Comparison of ENCODE assay signal across 8 mouse cellular contexts in the genomic region with DNA sequence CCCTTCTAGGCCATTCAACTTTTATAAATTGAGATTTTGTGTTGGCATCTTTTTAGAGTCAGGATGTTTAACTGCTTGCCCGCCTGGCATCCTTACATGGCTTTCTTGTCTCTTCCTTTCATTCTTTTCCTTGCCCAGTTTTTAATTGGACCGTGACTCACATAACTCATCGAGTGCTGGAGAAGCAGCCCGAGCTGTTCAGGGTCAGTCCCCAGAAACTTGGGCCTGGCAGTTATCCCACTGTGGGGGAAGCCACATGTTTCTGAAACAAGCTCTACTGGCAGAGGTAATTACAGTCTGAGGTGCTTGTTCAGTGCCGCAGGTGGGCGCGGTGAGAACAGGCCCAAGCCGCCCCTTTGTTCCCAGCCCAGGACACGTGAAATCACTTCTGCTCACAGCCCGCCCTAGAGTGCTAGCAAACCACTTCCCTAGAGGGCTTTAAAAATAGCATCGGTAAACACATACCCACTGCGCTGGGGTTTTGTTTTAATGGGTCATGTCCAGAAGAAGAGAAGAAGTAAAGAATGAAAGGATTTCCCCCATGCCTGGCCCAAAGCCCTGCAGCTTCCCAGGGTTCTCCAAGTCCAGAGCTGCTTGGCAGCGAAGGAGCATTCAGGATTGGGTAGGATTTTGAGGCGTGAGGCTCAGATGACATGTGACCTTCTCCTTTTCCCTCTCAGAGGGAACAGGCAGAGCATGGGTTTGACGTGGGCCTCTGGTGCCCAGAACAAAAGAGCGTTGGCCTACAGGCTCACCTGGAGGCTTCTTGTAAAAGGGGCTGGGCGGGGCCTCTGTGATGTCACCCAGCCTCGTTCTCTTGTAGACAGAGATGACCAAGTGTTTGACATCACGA. TPM values are rescaled to one million over a fixed set of nuclear protein-coding genes. Genes with fewer than 3 reads are reported as not detected.
A peak's percentile ranks its signal among the peaks of the same experiment; 100 is the strongest.
DNase-seq lines count a peak whose midpoint lies in the region; ATAC-seq and TF ChIP-seq lines count a peak whose summit lies in the region.

No protein-coding gene starts in this region.

- no peak overlapping the region for H3K4me2 ChIP-seq in embryonic facial prominence, embryonic 13.5 days

- DNase-seq in 3T3-L1 (ENCODE audit: low read depth, low spot score) (peak; percentile 73), adipocyte (ENCODE audit: low spot score) (peak; percentile 37)
- DNase-seq in heart, adult 9 months (ENCODE audit: low spot score in 2 of 2) = peak; percentile 69 to 77
- peak; percentile 51 for DNase-seq in kidney, postnatal 10 days
- peak; percentile 75 for DNase-seq in lung, adult 2 months
- peak; percentile 77 for DNase-seq in ovary, adult 18-20 months (ENCODE audit: low spot score)
- peak; percentile 32 to 65 for DNase-seq in urinary bladder, postnatal 4 days (ENCODE audit: low spot score in 2 of 2)

- peak; percentile 77 for ATAC-seq in embryonic facial prominence, embryonic 13.5 days (ENCODE audit: insufficient number of reproducible peaks, insufficient read depth, low FRiP score, low TSS enrichment, low read depth)

- 68% methylated on average over 19 of the region's 19 CpGs for WGBS in embryonic facial prominence, embryonic 13.5 days
- WGBS in lung, adult 2 months = 12% methylated on average over 19 of the region's 19 CpGs

- H3K27me3 ChIP-seq in embryonic facial prominence, embryonic 13.5 days = no peaks in the 10 kb centered on the region

- no peak for TF ChIP-seq POLR2A in lung, adult 2 months (IDR thresholded peaks at IDR 0.05; ENCODE audit: borderline replicate concordance, extremely low read depth, low read depth, low read length)

- H3K36me3 ChIP-seq in embryonic facial prominence, embryonic 13.5 days = no peaks in the 10 kb centered on the region

- TF ChIP-seq CTCF in lung, adult 2 months (IDR thresholded peaks at IDR 0.05; ENCODE audit: insufficient read depth, low read length) = no peak

- H3K9me3 ChIP-seq in embryonic facial prominence, embryonic 13.5 days = no peaks in the 10 kb centered on the region

- H3K4me3 ChIP-seq in embryonic facial prominence, embryonic 13.5 days = no peak overlapping the region
- no peak overlapping the region for H3K4me3 ChIP-seq in lung, adult 2 months (replicated peaks; ENCODE audit: extremely low read depth, low read depth, low read length)

- H3K4me1 ChIP-seq in embryonic facial prominence, embryonic 13.5 days = peaks cover 8% of the 10 kb centered on the region
- H3K4me1 ChIP-seq in lung, adult 2 months (ENCODE audit: control insufficient read depth, insufficient read depth, low read length) = peaks cover 9% of the 10 kb centered on the region

- peak overlapping the region; percentile 77 for H3K27ac ChIP-seq in embryonic facial prominence, embryonic 13.5 days

- 0 out of 2 replicates have a peak overlapping the region, but pooled peaks have one; percentile 0 for H3K9ac ChIP-seq in embryonic facial prominence, embryonic 13.5 days

RNA-seq across cellular contexts. Expression of a gene that starts 43.4 kb away (rescaled TPM):
- polyA plus RNA-seq in embryonic facial prominence, embryonic 13.5 days (2015; fragmentation: Nextera tagmentation; extraction: Ambion mirVana) = 3.0 and 3.6 TPM in 2 replicates
- polyA plus RNA-seq in lung, adult 2 months (2012; rRNA removed) = 9.1 and 12.8 TPM in 2 replicates
